Mouse (Mus musculus) left cerebral cortex, adult 8-10 months (tissue): ENCODE results near the gene Gm17428. TPM values are rescaled to one million over a fixed set of nuclear protein-coding genes. Genes with fewer than 3 reads are reported as not detected.
"Not testable (repeated sequence)": the region's sequence is repeated elsewhere in the genome, so short reads cannot be mapped to it uniquely, and the experiment has no call there.

Source experiments
- DNase-seq, 2 experiments: peaks; one replicate each; pipeline ENCODE4 v3.0.0; 2022; ENCODE audit warnings: low spot score in 2 of 2
- total RNA-seq, 4 experiments: library from RNA; stranded (reverse); gene quantifications; 2 replicates each; pipeline ENCODE4 v1.2.4; 2022

Gene Gm17428
- total RNA-seq, 4 experiments from 2014 or later = not detected

- no peak for DNase-seq
These were observed 25.1 kb upstream of the Gm17428 start for GRCm38 (mm10) chr14:54951587-54951986.

GRCm38 (mm10) chr14:54953664-54954206 is 23.0 kb upstream of the Gm17428 start:
- no peak for DNase-seq

- no peak for DNase-seq
These were observed 22.3 kb upstream of the Gm17428 start for GRCm38 (mm10) chr14:54954474-54954873.

GRCm38 (mm10) chr14:54955481-54955880 is 21.3 kb upstream of the Gm17428 start:
- DNase-seq = no peak

- no peak for DNase-seq
These were observed 20.2 kb upstream of the Gm17428 start for GRCm38 (mm10) chr14:54956533-54956932.

- DNase-seq = no peak
These were observed 18.2 kb upstream of the Gm17428 start for GRCm38 (mm10) chr14:54958503-54958902.

- no peak for DNase-seq
These were observed 17.5 kb upstream of the Gm17428 start for GRCm38 (mm10) chr14:54959197-54959596.

GRCm38 (mm10) chr14:54959853-54960613 is 16.7 kb upstream of the Gm17428 start:
- not testable (repeated sequence) for DNase-seq

GRCm38 (mm10) chr14:54960769-54961168 is 16.0 kb upstream of the Gm17428 start:
- peak in 1 of 2 experiments; percentile 43 for DNase-seq

GRCm38 (mm10) chr14:54961487-54961886 is 15.2 kb upstream of the Gm17428 start:
- no peak for DNase-seq

GRCm38 (mm10) chr14:54962714-54963113 is 14.0 kb upstream of the Gm17428 start:
- no peak for DNase-seq

- no peak for DNase-seq
These were observed 13.0 kb upstream of the Gm17428 start for GRCm38 (mm10) chr14:54963727-54964126.

- no peak for DNase-seq
These were observed 11.7 kb upstream of the Gm17428 start for GRCm38 (mm10) chr14:54965044-54965443.

- DNase-seq = no peak
These were observed 11.1 kb upstream of the Gm17428 start for GRCm38 (mm10) chr14:54965631-54966030.

- no peak for DNase-seq
These were observed 10.3 kb upstream of the Gm17428 start, which contains the start of gene Myh6 for GRCm38 (mm10) chr14:54966320-54966977. Gene Myh6 (minus strand): TSS chr14:54966927.

GRCm38 (mm10) chr14:54967874-54968273 is 8.9 kb upstream of the Gm17428 start:
- no peak for DNase-seq

GRCm38 (mm10) chr14:54968344-54968743 is 8.4 kb upstream of the Gm17428 start:
- DNase-seq = no peak

- not testable (repeated sequence) for DNase-seq
These were observed 3.9 kb upstream of the Gm17428 start for GRCm38 (mm10) chr14:54972786-54973185.

- DNase-seq = peak in 1 of 2 experiments; percentile 40
These were observed 2.5 kb upstream of the Gm17428 start for GRCm38 (mm10) chr14:54974068-54974791.

GRCm38 (mm10) chr14:54978664-54979063 is 1.9 kb downstream of the Gm17428 start:
- DNase-seq = no peak

- no peak for DNase-seq
These were observed 5.2 kb downstream of the Gm17428 start for GRCm38 (mm10) chr14:54981934-54982333.
